Mouse (Mus musculus): ENCODE results near the gene Scube1.

Scube1 gene

DNA sequence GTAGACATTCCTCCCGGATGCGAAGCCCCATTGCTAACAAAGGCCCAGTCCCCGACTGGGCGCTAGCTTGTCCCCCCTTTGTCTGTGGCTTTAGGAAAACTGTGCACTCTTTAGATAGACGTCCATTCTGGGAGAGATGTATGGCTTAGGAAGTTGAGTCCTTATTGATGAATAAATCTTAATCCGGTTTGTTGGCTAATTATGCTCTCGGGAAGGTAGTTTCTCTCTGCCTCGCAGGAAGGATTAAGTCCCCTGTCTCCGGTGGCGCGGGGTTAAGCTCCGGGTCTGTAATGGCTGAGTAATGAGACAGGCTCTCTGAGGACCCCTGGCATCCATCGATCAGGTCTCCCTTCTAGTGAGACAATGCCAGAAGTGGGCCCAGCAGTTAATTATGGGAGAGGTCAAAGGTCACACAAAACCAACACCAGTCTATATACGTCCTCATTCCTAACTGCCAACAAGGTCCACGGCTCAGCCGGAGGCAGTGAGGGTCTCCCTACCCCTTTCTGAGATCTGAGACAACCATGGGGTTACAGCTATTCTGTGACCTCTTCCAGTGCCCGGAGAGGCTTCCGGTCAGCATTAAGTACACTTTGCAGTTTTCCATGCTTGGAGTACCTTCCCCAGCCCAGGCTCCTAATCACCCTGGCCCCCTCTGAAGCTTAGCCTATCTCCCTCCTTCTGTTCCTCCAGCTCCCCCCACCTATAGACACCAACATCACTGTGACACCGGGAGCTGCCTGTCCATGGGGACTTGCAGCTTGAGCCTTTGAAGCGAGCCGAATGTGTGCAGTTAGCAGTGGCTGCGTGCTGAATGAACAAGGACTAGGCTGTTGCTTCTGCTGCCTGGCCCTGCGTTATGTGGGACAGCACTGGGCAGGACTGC, 14.7 kb downstream of the Scube1 start:
- no peak for DNase-seq (ENCODE audit: low read depth)

- DNase-seq (ENCODE audit: low read depth), result no peak
Measured at GRCm38 (mm10) chr15:83706528-83707199, 18.2 kb downstream of the Scube1 start.

GRCm38 (mm10) chr15:83700593-83700923, 24.3 kb downstream of the Scube1 start:
- no peak for DNase-seq (ENCODE audit: low read depth)

DNA sequence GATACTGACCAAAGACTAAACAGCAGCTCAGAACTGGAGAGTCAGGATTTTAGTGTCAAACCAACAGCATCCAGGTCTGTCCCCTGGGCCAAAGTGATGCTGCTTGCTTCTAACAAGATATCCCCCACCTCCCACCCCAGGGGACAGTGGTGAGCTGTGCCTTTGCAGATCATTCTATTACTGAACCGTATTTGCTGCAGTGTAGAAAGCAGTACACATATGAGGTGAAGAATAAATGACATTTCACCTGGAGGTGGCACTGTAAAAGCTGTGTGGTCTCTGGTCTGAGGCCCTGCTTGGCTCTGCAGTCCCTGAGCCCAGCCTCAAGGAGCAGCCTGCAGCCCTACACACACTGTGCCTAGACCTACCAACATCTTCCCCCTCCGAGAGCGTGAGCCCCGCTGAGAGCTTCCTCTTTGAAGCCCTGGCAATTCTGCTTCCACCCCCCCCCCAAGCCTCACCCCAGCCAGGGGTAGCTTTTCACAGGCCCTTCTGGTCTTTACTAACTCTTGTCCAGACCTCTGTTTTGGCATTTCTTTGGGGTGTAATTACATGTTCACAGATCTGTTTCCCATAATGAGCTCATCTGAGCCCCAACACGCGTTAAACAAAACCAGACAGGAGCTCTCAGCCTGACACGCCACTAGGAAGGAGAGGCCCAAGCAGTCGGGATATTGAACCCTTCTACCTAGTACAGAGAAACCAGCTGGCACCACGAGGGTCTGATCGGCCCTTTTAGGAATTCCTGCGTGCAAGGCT, 24.8 kb downstream of the Scube1 start:
- DNase-seq (ENCODE audit: low read depth), result no peak

DNA sequence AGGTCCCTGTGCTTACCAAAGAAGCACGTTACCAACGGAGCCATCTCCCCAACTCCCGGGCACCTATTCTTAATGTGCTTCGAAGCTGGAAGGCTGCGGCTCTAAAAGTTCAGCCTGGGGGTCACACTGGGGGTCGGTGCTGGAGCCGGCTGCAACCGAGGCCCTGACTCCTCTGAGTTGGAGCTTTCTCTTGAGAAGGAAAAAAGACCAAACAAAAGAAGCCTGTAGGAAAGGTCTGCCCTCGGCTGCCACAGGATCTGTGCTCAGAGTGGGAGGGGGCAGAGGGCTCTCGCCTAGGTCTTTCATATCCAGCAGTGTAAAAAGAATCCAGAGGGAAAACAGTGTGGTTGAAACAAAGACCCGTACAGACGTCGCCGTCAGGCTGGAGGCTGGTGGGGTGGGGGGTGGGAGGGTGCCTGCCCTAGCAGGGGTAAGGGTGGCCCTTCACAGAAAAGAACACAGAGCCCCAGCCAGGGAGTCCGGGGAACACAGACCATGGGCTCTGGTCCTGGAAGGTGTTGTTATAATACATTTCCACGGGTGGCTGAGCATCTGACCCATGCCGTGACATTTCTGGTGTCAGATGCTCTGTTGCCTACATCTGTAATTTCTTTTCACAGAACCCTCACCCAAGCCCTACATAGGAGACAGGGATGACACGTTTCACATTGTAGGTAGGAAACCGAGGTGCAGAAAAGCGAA, 25.5 kb downstream of the Scube1 start:
- DNase-seq (ENCODE audit: low read depth), result no peak

DNA sequence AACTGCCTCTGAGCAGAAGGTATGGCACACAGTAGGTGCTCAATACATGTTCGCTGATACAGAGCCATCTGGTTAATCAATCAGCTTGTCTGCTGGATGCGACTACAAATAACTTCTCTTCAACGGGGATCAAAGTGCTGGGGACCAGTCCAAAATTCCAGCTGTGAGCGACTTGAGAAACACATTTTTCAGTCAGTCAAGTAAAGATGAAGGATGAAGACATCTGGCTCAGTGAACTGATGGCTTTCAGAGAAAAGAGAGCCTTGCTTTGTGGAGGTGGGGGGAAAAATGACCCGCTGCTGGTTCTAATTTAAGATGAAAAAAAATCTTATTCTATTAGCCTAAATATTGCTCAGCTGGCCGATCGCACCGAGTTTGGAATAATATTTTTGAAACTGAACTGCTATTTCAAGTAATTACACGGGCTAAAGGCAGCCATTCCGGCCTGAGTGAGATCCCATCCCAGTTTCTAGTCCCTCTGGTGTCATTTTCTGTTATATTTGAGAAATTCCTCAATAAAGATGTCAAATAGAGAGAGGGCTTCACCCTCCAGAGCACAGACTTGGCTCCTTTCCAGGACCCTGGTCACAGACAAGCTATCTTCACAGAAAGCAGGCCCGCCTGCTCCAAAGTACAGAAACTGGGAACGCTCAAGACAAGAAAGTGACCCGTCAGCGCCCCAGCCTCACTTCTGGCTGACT, 28.0 kb downstream of the Scube1 start:
- no peak for DNase-seq (ENCODE audit: low read depth)

DNA sequence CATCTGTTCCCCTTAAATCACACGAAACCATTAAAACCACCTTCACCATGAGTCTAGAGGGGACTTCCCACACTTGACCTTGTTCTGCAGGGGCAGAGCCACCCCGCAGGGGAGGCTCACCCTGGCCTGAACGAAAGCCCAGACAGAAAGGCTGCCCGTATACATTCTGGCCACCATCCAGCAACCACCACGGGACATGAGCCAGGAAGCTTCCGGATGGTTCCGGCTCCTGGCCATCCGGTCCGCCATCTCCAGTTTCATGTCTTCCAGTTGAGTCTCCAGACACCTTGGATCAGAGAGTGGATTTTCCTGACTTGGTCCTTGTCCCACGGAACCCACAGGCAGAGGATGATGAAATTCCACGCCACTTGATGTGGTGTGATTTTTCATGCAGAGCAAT, 29.7 kb downstream of the Scube1 start:
- DNase-seq (ENCODE audit: low read depth), result no peak

DNA sequence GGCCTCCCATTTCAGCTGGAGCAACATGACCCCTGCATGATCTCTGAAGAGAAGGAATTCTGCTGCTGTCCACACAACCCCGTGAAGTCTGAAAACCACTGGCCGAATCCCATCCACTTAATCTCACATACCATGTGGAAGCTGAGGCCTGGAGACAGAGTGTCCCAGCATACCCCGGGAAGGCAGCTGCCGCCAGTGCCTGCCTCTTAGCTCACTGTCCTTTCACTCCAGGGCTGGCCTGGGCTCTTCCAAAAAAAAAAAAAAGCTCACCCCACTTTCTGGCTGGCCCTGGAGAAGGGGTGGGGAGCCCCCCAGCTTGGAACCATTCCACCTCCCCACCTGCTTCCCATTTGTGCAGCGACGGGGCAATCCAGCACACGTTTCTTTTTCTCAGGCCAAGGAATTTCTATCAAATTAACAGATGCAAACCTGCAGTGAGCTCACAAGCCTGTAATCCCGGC, 32.9 kb downstream of the Scube1 start:
- DNase-seq (ENCODE audit: low read depth), result no peak

- DNase-seq (ENCODE audit: low read depth), result no peak
Measured at GRCm38 (mm10) chr15:83689946-83690345, 34.9 kb downstream of the Scube1 start.

DNA sequence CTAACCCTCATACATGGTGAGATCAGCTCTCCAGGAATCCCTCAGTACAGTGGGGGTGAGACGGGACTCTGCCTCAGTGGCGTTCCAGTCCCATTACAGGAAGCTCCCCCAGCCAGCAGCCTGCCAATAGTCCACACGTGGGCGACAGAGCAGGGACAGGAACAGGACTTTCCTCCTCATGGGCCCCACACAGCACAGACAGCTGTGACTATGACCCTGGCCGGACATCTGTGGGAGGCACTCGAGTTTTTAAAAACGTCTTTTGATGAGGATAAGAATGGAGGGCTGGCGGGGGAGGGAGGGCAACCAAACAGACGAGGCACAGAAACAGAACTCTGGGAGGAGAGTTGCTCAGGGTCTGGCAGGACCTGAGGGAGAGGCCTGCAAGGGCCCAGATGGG, 38.2 kb downstream of the Scube1 start:
- DNase-seq (ENCODE audit: low read depth), result no peak

- no peak for DNase-seq (ENCODE audit: low read depth)
Measured at GRCm38 (mm10) chr15:83685950-83686349, 38.9 kb downstream of the Scube1 start.

DNA sequence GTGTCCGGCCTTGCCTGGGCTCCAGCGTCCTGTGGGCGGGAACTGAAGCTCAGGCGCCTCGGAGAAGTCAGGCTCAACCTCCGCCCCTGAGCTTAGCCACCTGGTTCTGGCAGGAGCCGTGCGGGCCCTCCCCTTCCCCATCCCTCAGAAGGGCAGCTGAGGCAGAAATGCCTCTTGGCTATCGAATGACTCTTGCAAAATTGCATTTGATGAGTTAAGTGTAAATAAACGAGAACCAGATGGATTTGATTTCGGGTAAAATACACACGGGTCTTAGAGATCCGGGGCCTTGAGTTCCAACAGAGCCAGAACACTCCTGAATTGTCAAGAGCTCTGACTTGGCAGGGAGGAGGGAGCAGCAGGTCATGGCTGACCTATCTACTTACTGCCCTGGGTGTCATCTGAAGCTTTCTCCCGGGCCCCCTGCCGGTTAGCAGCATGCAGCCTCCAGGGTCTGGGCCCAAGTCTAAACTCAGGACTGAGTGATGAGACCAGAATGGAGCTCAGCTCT, 41.7 kb downstream of the Scube1 start:
- DNase-seq (ENCODE audit: low read depth), result no peak

GRCm38 (mm10) chr15:83680300-83680699, 44.5 kb downstream of the Scube1 start:
- no peak for DNase-seq (ENCODE audit: low read depth)

DNA sequence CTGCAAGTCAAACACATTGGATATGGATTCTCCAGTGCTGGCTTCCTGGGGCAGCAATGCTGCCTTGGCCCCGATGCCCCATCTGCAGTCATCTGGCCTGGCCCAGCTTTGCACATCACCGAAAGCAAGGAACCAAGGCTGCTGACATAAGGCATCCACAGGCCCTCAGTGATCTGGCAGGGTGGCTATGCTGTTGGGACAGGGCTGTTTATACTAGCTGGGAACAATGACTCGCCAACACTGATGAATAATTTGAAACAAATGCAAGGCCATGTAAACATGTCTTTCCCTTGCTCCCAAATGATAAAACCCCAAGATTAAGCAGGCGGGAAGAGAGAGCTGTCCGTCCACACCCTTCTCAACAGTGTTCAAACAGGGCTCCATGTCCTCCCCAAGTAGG, 45.1 kb downstream of the Scube1 start:
- DNase-seq (ENCODE audit: low read depth), result no peak

- no peak for DNase-seq (ENCODE audit: low read depth)
Measured at GRCm38 (mm10) chr15:83678606-83679005, 46.2 kb downstream of the Scube1 start.

GRCm38 (mm10) chr15:83678089-83678488, 46.7 kb downstream of the Scube1 start:
- DNase-seq (ENCODE audit: low read depth), result no peak

DNA sequence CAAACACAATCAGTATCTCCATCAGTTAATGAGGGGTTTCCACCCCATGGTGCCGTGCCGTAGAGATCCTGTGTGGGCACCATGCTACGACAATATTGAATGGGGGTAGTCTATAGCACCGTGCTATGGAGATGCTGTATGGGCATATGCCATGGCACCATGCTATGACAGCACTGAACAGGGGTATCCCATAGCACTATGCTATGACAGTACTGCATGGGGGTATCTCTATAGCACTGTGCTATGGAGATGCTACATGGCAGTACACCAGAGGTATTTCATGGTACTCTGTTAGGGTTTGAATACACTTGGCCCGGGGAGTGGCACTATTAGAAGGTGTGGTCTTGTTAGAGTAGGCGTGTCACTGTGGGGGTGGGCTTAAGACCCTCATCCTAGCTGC, 47.7 kb downstream of the Scube1 start:
- no peak for DNase-seq (ENCODE audit: low read depth)

GRCm38 (mm10) chr15:83676286-83676685, 48.5 kb downstream of the Scube1 start:
- no peak for DNase-seq (ENCODE audit: low read depth)

DNA sequence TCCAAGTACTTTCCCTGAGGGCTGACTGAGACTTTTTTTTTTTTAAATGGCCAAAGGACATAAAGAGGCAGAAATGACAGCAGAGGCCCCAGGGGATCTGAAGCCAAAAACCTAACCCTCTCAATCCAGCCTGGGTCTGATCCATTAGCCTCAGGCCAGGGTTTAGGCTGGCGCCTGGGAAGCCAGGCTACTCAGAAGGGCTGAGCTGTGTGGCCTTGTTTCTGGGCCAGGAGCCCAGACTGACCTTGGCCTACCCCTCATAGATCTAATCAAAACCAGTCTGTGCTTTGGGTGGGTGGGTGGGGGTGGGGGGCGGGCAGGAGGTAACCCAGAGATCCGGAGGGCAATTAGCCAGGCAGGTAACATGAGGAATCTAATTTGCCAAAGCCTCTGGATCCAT, 51.2 kb downstream of the Scube1 start:
- DNase-seq (ENCODE audit: low read depth), result no peak

DNA sequence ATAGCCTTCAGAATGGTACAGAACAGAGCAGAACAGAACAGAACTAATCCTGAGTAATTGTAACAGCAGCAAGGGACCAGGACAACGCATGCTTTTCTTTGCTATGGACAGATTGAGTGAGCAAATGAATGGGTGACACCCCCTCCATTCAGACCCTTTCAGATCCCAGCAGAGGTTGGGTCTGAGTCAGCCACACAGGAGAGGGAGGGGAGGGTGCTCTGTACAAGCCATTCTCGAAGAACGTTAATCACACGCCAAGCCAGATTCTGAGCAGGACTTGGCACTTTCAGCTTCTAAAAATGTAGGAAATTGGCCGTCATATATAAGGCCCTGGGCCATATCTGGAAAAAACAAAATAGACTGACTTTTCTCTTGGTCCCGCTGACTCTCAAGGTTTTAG, 57.3 kb downstream of the Scube1 start:
- DNase-seq (ENCODE audit: low read depth), result no peak

GRCm38 (mm10) chr15:83666418-83666817, 58.4 kb downstream of the Scube1 start:
- no peak for DNase-seq (ENCODE audit: low read depth)

Data from naive thymus-derived CD4-positive, alpha-beta T cell, adult 2 months (primary cell).